Mouse (Mus musculus): ENCODE data around the gene Cnn3. TPM values are rescaled to one million over a fixed set of nuclear protein-coding genes. Genes with fewer than 3 reads are reported as not detected.

The Cnn3 gene
- total RNA-seq, 1 experiment: 241 TPM

DNA sequence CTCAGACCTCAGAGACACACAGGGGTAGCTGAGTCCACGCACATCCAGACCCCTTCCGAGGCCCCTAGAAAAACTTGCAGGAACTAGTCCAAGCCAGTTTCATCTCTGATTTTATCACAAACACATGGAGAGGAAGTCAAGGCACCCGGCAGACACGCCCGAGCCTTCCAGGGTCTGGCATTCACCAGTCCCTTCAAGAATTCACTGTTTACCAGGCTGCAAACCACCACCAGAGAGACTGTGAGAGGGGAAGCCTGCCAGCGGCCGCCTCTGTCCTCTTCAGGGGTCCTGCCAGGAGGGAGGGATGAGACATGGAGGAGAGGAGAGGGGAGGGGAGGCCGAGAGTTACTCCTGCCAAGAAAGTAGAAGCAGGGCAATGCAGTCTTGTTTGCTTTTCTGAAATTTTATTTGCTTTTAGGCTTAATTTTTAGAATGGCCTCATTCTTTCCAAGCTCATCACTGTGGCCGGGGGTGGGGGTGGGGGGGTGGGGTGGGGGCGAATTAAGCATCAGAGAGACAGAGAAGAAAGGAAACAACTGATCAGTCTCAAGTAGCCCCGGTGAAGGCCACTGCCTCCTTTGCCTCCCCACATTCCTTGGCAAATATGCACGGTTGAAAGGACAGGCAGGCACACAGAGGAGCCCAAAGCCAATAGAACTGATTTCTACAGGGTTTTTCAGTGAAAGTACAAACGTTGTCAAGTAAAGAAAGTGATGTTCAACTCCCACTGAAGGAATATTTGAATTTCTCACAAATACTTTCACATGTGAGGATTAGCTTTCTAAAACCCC, 43.1 kb downstream of the Cnn3 start:
- Histone ChIP-seq H3K27ac (ENCODE audit: insufficient read depth, low read depth, low read length, poor library complexity, severe bottlenecking) (peak overlapping the region; percentile 44), H3K4me3 (ENCODE audit: insufficient read depth in 1 of 2, low read depth in 1 of 2, low read length in 2 of 2, poor library complexity in 1 of 2, severe bottlenecking in 1 of 2) (peak overlapping the region; percentile 20 to 31; a peak in 3 of 4 replicates), H3K9ac (ENCODE audit: insufficient read depth, low read depth, low read length, poor library complexity, severe bottlenecking) (0 out of 2 replicates have a peak overlapping the region, but pooled peaks have one; percentile 26), H3K36me3 (ENCODE audit: control insufficient read depth, insufficient read depth, low read length, poor library complexity, severe bottlenecking) (no peaks in the 10 kb centered on the region), H3K4me1 (ENCODE audit: control insufficient read depth in 2 of 2, insufficient read depth in 2 of 2, low read length in 2 of 2, poor library complexity in 1 of 2) (peaks cover 5 to 16% of the 10 kb centered on the region in 2 experiments; a peak in 2 of 4 replicates), H3K9me3 (ENCODE audit: control insufficient read depth, insufficient read depth, low read depth, low read length) (no peaks in the 10 kb centered on the region)
- no peak for DNase-seq (ENCODE audit: low read depth, low spot score)
- TF ChIP-seq ZNF384 (IDR thresholded peaks at IDR 0.05; ENCODE audit: low read depth, low read length) (no peak), HCFC1 (IDR thresholded peaks at IDR 0.05; ENCODE audit: borderline replicate concordance, insufficient read depth, low read length) (no peak), MAFK (IDR thresholded peaks at IDR 0.05; ENCODE audit: insufficient read depth, low read depth, low read length) (no peak), CHD2 (IDR thresholded peaks at IDR 0.05; ENCODE audit: low read depth, low read length) (no peak), ZC3H11A (IDR thresholded peaks at IDR 0.05; ENCODE audit: borderline replicate concordance, low read depth, low read length) (no peak)
- in situ Hi-C loops (cut with MboI; ENCODE audit: low sequenced_read_pairs in 2 of 2, unreplicated experiment in 2 of 2): no loop called here

DNA sequence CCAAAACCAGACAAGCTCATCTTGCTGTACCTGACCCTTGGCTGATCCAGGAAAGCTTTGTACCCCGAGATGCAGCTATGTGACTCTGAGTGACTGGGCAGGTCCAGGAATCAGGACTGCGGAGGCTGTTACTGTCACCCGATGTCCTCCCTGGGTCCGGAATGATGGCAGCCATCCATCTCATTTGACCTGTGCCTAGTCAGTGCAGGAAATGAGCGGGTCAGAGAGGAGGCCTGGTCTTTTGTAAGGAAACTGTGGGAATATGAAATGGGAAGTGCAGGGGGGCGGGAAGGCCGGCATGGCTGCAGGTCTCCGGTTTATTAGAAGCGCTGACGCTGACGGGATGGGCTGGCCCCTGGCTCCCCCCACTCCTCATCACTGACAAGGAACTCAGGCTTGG, 45.4 kb downstream of the Cnn3 start:
- no peak overlapping the region for H3K27ac ChIP-seq (ENCODE audit: insufficient read depth, low read depth, low read length, poor library complexity, severe bottlenecking)
- TF ChIP-seq ZC3H11A (IDR thresholded peaks at IDR 0.05; ENCODE audit: borderline replicate concordance, low read depth, low read length) (no peak), MAFK (IDR thresholded peaks at IDR 0.05; ENCODE audit: insufficient read depth, low read depth, low read length) (no peak), CHD2 (IDR thresholded peaks at IDR 0.05; ENCODE audit: low read depth, low read length) (no peak), HCFC1 (IDR thresholded peaks at IDR 0.05; ENCODE audit: borderline replicate concordance, insufficient read depth, low read length) (no peak), ZNF384 (IDR thresholded peaks at IDR 0.05; ENCODE audit: low read depth, low read length) (no peak)
- no peaks in the 10 kb centered on the region for H3K36me3 ChIP-seq (ENCODE audit: control insufficient read depth, insufficient read depth, low read length, poor library complexity, severe bottlenecking)
- no peak for DNase-seq (ENCODE audit: low read depth, low spot score)
- in situ Hi-C loops (cut with MboI; ENCODE audit: low sequenced_read_pairs in 2 of 2, unreplicated experiment in 2 of 2): no loop called here
- H3K4me1 ChIP-seq (ENCODE audit: control insufficient read depth in 2 of 2, insufficient read depth in 2 of 2, low read length in 2 of 2, poor library complexity in 1 of 2): peaks cover 5 to 10% of the 10 kb centered on the region in 2 experiments; a peak in 2 of 4 replicates
- H3K9ac ChIP-seq (ENCODE audit: insufficient read depth, low read depth, low read length, poor library complexity, severe bottlenecking): 0 out of 2 replicates have a peak overlapping the region, but pooled peaks have one; percentile 5
- 0 out of 4 replicates have a peak overlapping the region, but pooled peaks of 1 of the 2 experiments have one; percentile 13 for H3K4me3 ChIP-seq (ENCODE audit: insufficient read depth in 1 of 2, low read depth in 1 of 2, low read length in 2 of 2, poor library complexity in 1 of 2, severe bottlenecking in 1 of 2)
- no peaks in the 10 kb centered on the region for H3K9me3 ChIP-seq (ENCODE audit: control insufficient read depth, insufficient read depth, low read depth, low read length)

DNA sequence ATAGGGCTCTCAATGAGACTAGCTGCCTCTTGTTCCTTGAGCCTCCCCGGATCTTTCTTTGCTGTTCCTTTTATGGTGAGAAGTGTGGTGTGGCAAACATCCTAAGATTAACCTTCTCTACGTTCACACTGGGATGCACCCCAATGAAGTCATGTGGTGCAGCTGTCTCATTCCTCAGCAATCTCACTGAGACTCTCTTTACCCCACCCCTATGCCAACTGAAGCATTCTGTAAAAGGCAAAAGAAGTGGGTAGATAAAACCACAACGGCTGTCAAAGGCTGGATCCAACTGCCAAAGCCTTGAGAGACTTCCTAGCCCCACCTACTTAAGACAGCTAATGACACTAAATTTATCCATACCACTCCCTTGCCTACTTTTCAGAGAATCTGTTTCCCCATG, 48.4 kb downstream of the Cnn3 start:
- DNase-seq (ENCODE audit: low read depth, low spot score): no peak
- TF ChIP-seq HCFC1 (IDR thresholded peaks at IDR 0.05; ENCODE audit: borderline replicate concordance, insufficient read depth, low read length) (no peak), MAFK (IDR thresholded peaks at IDR 0.05; ENCODE audit: insufficient read depth, low read depth, low read length) (no peak), ZNF384 (IDR thresholded peaks at IDR 0.05; ENCODE audit: low read depth, low read length) (no peak), CHD2 (IDR thresholded peaks at IDR 0.05; ENCODE audit: low read depth, low read length) (no peak), ZC3H11A (IDR thresholded peaks at IDR 0.05; ENCODE audit: borderline replicate concordance, low read depth, low read length) (no peak)
- no peak overlapping the region for H3K4me3 ChIP-seq (ENCODE audit: insufficient read depth in 1 of 2, low read depth in 1 of 2, low read length in 2 of 2, poor library complexity in 1 of 2, severe bottlenecking in 1 of 2)
- H3K9me3 ChIP-seq (ENCODE audit: control insufficient read depth, insufficient read depth, low read depth, low read length): no peaks in the 10 kb centered on the region
- H3K27ac ChIP-seq (ENCODE audit: insufficient read depth, low read depth, low read length, poor library complexity, severe bottlenecking): no peak overlapping the region
- no peaks in the 10 kb centered on the region for H3K36me3 ChIP-seq (ENCODE audit: control insufficient read depth, insufficient read depth, low read length, poor library complexity, severe bottlenecking)
- no peak overlapping the region for H3K9ac ChIP-seq (ENCODE audit: insufficient read depth, low read depth, low read length, poor library complexity, severe bottlenecking)
- in situ Hi-C loops (cut with MboI; ENCODE audit: low sequenced_read_pairs in 2 of 2, unreplicated experiment in 2 of 2): no loop called here
- H3K4me1 ChIP-seq (ENCODE audit: control insufficient read depth in 2 of 2, insufficient read depth in 2 of 2, low read length in 2 of 2, poor library complexity in 1 of 2): peaks cover under 1 to 9% of the 10 kb centered on the region in 2 experiments; a peak in 1 of 4 replicates

- peaks cover 0 to 21% of the 10 kb centered on the region in 2 experiments; a peak in 1 of 4 replicates for H3K4me1 ChIP-seq (ENCODE audit: control insufficient read depth in 2 of 2, insufficient read depth in 2 of 2, low read length in 2 of 2, poor library complexity in 1 of 2)
- no peak overlapping the region for H3K4me3 ChIP-seq (ENCODE audit: insufficient read depth in 1 of 2, low read depth in 1 of 2, low read length in 2 of 2, poor library complexity in 1 of 2, severe bottlenecking in 1 of 2)
- no peak overlapping the region for H3K9ac ChIP-seq (ENCODE audit: insufficient read depth, low read depth, low read length, poor library complexity, severe bottlenecking)
- H3K36me3 ChIP-seq (ENCODE audit: control insufficient read depth, insufficient read depth, low read length, poor library complexity, severe bottlenecking): no peaks in the 10 kb centered on the region
- no peaks in the 10 kb centered on the region for H3K9me3 ChIP-seq (ENCODE audit: control insufficient read depth, insufficient read depth, low read depth, low read length)
- no peak for DNase-seq (ENCODE audit: low read depth, low spot score)
- no peak overlapping the region for H3K27ac ChIP-seq (ENCODE audit: insufficient read depth, low read depth, low read length, poor library complexity, severe bottlenecking)
- in situ Hi-C loops (cut with MboI; ENCODE audit: low sequenced_read_pairs in 2 of 2, unreplicated experiment in 2 of 2): no loop called here
- no peak for TF ChIP-seq ZNF384 (IDR thresholded peaks at IDR 0.05; ENCODE audit: low read depth, low read length)
Observed at GRCm38 (mm10) chr3:121480030-121480960, 54.0 kb downstream of the Cnn3 start.
